Mouse (Mus musculus): ENCODE results near the gene Pacs2. TPM values are rescaled to one million over a fixed set of nuclear protein-coding genes. Genes with fewer than 3 reads are reported as not detected.

The Pacs2 gene
- total and polyA plus RNA-seq, 3 experiments, result 34.8 to 37.5 (median 34.9) TPM

DNA sequence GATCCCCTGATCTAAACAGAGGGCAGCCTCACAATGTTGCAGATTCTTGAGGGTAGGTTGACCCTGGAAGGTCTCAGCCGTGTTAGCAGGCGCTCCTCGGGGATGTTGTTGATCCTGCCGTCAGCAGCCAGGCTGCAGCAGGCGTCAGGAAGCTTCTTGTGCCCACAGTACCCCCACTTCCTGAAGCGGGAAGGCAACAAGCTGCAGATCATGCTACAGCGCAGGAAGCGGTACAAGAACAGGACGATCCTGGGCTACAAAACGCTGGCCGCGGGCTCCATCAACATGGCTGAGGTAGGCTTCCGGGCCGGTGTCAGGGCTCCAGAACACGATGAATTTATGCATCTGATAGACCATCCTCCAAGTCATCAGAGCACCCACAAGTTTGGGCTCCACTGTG lies 32.6 kb downstream of the Pacs2 start:
- no peak overlapping the region for H3K27ac ChIP-seq
- no peaks in the 10 kb centered on the region for H3K79me2 ChIP-seq (replicated peaks; ENCODE audit: control insufficient read depth, insufficient read depth, low read length)
- H3K27me3 ChIP-seq (ENCODE audit: control insufficient read depth, insufficient read depth, low read length), result no peaks in the 10 kb centered on the region
- no peak for TF ChIP-seq CTCF (IDR thresholded peaks at IDR 0.05)
- no peak for TF ChIP-seq POLR2A (IDR thresholded peaks at IDR 0.05; ENCODE audit: insufficient read depth, low read depth, low read length)
- TF ChIP-seq EP300 (IDR thresholded peaks at IDR 0.05; ENCODE audit: insufficient read depth, low read depth, low read length), result no peak
- no peaks in the 10 kb centered on the region for H3K4me1 ChIP-seq (ENCODE audit: control insufficient read depth, insufficient read depth, low read length)
- intact Hi-C loops (cut with DNase I), result no loop called here
- WGBS, result 79% methylated on average over 15 of the region's 15 CpGs
- H3K9ac ChIP-seq (ENCODE audit: low read depth, low read length), result no peak overlapping the region
- no peak for DNase-seq
- no peaks in the 10 kb centered on the region for H3K36me3 ChIP-seq (ENCODE audit: control insufficient read depth, insufficient read depth, low read length)
- H3K4me3 ChIP-seq, result no peak overlapping the region

- H3K4me3 ChIP-seq, result no peak overlapping the region
- H3K4me1 ChIP-seq (ENCODE audit: control insufficient read depth, insufficient read depth, low read length), result no peaks in the 10 kb centered on the region
- no peak for DNase-seq
- no peaks in the 10 kb centered on the region for H3K79me2 ChIP-seq (replicated peaks; ENCODE audit: control insufficient read depth, insufficient read depth, low read length)
- H3K27me3 ChIP-seq (ENCODE audit: control insufficient read depth, insufficient read depth, low read length), result no peaks in the 10 kb centered on the region
- H3K27ac ChIP-seq, result no peak overlapping the region
- 90% methylated on average over 5 of the region's 5 CpGs for WGBS
- no peak overlapping the region for H3K9ac ChIP-seq (ENCODE audit: low read depth, low read length)
- TF ChIP-seq POLR2A (IDR thresholded peaks at IDR 0.05; ENCODE audit: insufficient read depth, low read depth, low read length), result no peak
- no peak for TF ChIP-seq CTCF (IDR thresholded peaks at IDR 0.05)
- TF ChIP-seq EP300 (IDR thresholded peaks at IDR 0.05; ENCODE audit: insufficient read depth, low read depth, low read length), result no peak
- H3K36me3 ChIP-seq (ENCODE audit: control insufficient read depth, insufficient read depth, low read length), result no peaks in the 10 kb centered on the region
- intact Hi-C loops (cut with DNase I), result no loop called here
Measured at GRCm38 (mm10) chr12:113048103-113048502, 33.8 kb downstream of the Pacs2 start.

DNA sequence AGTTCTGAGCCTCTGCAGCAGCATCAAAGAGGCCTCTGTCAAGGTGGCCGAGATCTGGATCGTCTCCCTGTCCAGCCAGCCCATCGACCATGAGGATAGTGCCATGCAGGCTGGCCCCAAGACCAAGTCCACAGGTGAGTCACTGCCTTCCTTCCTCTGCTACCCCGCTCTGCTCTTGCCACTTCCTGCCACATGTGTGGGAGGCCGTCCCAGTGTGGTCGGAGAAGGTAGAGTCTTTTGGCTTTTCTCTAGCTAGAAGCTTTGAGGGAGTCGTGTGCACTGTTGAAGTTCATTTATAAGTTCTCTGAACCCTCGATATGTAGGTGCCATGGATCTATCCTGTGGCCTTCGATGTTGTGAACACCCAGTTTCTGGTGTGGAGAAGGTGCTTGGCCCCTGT lies 35.5 kb downstream of the Pacs2 start:
- TF ChIP-seq EP300 (IDR thresholded peaks at IDR 0.05; ENCODE audit: insufficient read depth, low read depth, low read length), result no peak
- TF ChIP-seq CTCF (IDR thresholded peaks at IDR 0.05), result no peak
- TF ChIP-seq POLR2A (IDR thresholded peaks at IDR 0.05; ENCODE audit: insufficient read depth, low read depth, low read length), result no peak
- no peaks in the 10 kb centered on the region for H3K36me3 ChIP-seq (ENCODE audit: control insufficient read depth, insufficient read depth, low read length)
- WGBS, result 66% methylated on average over 9 of the region's 9 CpGs

GRCm38 (mm10) chr12:113050671-113051070 lies 36.4 kb downstream of the Pacs2 start:
- Histone ChIP-seq H3K9ac (ENCODE audit: low read depth, low read length) (no peak overlapping the region), H3K27ac (no peak overlapping the region), H3K4me1 (ENCODE audit: control insufficient read depth, insufficient read depth, low read length) (peaks cover under 1% of the 10 kb centered on the region), H3K4me3 (no peak overlapping the region), H3K79me2 (replicated peaks; ENCODE audit: control insufficient read depth, insufficient read depth, low read length) (no peaks in the 10 kb centered on the region), H3K36me3 (ENCODE audit: control insufficient read depth, insufficient read depth, low read length) (no peaks in the 10 kb centered on the region; the same call in 1 of the 2 replicates), H3K27me3 (ENCODE audit: control insufficient read depth, insufficient read depth, low read length) (no peaks in the 10 kb centered on the region)
- no peak for DNase-seq
- WGBS, result 91% methylated on average over 12 of the region's 12 CpGs
- TF ChIP-seq CTCF (IDR thresholded peaks at IDR 0.05), result no peak
- no peak for TF ChIP-seq EP300 (IDR thresholded peaks at IDR 0.05; ENCODE audit: insufficient read depth, low read depth, low read length)
- no peak for TF ChIP-seq POLR2A (IDR thresholded peaks at IDR 0.05; ENCODE audit: insufficient read depth, low read depth, low read length)
- intact Hi-C loops (cut with DNase I), result no loop called here

More for the DNA sequence above, 35.5 kb downstream of the Pacs2 start:
- intact Hi-C loops (cut with DNase I), result no loop called here
- H3K4me1 ChIP-seq (ENCODE audit: control insufficient read depth, insufficient read depth, low read length), result no peaks in the 10 kb centered on the region
- no peaks in the 10 kb centered on the region for H3K27me3 ChIP-seq (ENCODE audit: control insufficient read depth, insufficient read depth, low read length)
- DNase-seq, result no peak
- no peaks in the 10 kb centered on the region for H3K79me2 ChIP-seq (replicated peaks; ENCODE audit: control insufficient read depth, insufficient read depth, low read length)
- H3K4me3 ChIP-seq, result no peak overlapping the region
- H3K9ac ChIP-seq (ENCODE audit: low read depth, low read length), result no peak overlapping the region
- no peak overlapping the region for H3K27ac ChIP-seq

DNA sequence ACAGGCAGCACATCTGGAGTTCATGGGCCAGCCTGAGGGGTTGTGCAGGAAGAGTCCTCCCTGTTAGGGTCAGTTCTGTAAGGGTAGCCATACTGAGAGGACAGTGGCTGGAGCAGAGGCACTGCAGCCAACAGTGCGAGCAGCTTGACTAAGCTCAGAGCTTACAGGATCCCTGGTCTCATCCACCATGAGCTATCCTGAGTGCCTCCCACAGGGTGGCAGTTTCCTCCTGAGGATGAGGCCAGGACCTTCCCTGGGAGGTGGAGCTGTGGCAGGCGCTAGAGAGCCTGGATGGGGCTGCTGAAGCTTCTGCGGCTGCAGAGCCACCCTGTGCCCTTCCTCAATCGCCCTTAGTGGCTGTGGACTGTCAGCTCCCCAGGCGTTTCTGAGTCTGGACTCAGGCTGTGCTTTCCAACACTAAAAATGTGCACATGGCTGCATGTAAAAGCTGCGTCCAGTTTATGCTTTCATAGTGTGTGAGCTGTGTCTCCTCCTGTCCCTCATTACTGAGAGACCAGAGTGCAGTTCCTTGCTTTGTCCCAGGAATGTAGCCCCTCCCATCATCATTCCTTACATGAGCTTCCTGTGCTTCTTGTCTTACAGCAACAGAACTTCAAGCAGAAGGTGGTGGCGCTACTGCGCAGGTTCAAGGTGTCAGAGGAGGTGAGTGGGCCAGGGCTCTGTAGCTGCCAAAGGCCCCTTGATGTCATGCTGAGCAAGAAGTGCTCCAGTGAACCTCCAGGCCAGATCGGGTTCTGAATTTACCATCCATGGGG lies 37.5 kb downstream of the Pacs2 start:
- Histone ChIP-seq H3K79me2 (replicated peaks; ENCODE audit: control insufficient read depth, insufficient read depth, low read length) (no peaks in the 10 kb centered on the region), H3K36me3 (ENCODE audit: control insufficient read depth, insufficient read depth, low read length) (no peaks in the 10 kb centered on the region; the same call in 1 of the 2 replicates), H3K9ac (ENCODE audit: low read depth, low read length) (no peak overlapping the region), H3K4me1 (ENCODE audit: control insufficient read depth, insufficient read depth, low read length) (peaks cover 4% of the 10 kb centered on the region), H3K4me3 (no peak overlapping the region), H3K27me3 (ENCODE audit: control insufficient read depth, insufficient read depth, low read length) (no peaks in the 10 kb centered on the region), H3K27ac (no peak overlapping the region)
- DNase-seq, result no peak
- intact Hi-C loops (cut with DNase I), result no loop called here
- WGBS, result 51% methylated on average over 9 of the region's 9 CpGs
- TF ChIP-seq POLR2A (IDR thresholded peaks at IDR 0.05; ENCODE audit: insufficient read depth, low read depth, low read length) (no peak), EP300 (IDR thresholded peaks at IDR 0.05; ENCODE audit: insufficient read depth, low read depth, low read length) (no peak), CTCF (IDR thresholded peaks at IDR 0.05) (no peak)

- Histone ChIP-seq H3K9ac (ENCODE audit: low read depth, low read length) (no peak overlapping the region), H3K79me2 (replicated peaks; ENCODE audit: control insufficient read depth, insufficient read depth, low read length) (no peaks in the 10 kb centered on the region), H3K27me3 (ENCODE audit: control insufficient read depth, insufficient read depth, low read length) (no peaks in the 10 kb centered on the region), H3K4me3 (no peak overlapping the region), H3K36me3 (ENCODE audit: control insufficient read depth, insufficient read depth, low read length) (no peaks in the 10 kb centered on the region; the same call in 1 of the 2 replicates), H3K4me1 (ENCODE audit: control insufficient read depth, insufficient read depth, low read length) (peaks cover 5% of the 10 kb centered on the region), H3K27ac (peak overlapping the region; percentile 54; the same call in 1 of the 2 replicates)
- intact Hi-C loops (cut with DNase I), result loop anchor here (5.0 kb wide), 1 partner anchor 76 kb away; no protein-coding TSS in a partner anchor
- no peak for TF ChIP-seq CTCF (IDR thresholded peaks at IDR 0.05)
- peak; percentile 72; the same call in 1 of the 2 replicates for TF ChIP-seq EP300 (IDR thresholded peaks at IDR 0.05; ENCODE audit: insufficient read depth, low read depth, low read length)
- WGBS, result 41% methylated on average over 8 of the region's 8 CpGs
- DNase-seq, result no peak
Measured at GRCm38 (mm10) chr12:113056089-113056488, 41.8 kb downstream of the Pacs2 start.
